Mouse (Mus musculus) testis, adult 2 months (tissue): ENCODE data around the gene Gm853.

Experiments
- CTCF ChIP-seq: fragments of 200-500 bp; IDR thresholded peaks from 2 replicates; pipeline ENCODE4 v1.5.1; 2012; ENCODE audit warnings: low read depth, mild to moderate bottlenecking, inconsistent platforms, low read length, moderate library complexity; ENCODE audit not compliant: control insufficient read depth, insufficient read depth, insufficient replicate concordance
- POLR2A ChIP-seq: fragments of 200-500 bp; IDR thresholded peaks from 2 replicates; pipeline ENCODE4 v1.6.1; 2012; ENCODE audit warnings: low read depth, mild to moderate bottlenecking, inconsistent platforms, low read length, moderate library complexity; ENCODE audit not compliant: control insufficient read depth

GRCm38 (mm10) chr4:130246132-130246531 lies 23.9 kb upstream of the Gm853 start:
- TF ChIP-seq CTCF: peak; percentile 81
- TF ChIP-seq POLR2A: no peak
